Mouse (Mus musculus) adrenal gland, postnatal 14 days (tissue): ENCODE measurements around the gene Aup1. TPM values are rescaled to one million over a fixed set of nuclear protein-coding genes. Genes with fewer than 3 reads are reported as not detected.

Source experiments
- DNase-seq: peaks from one replicate; pipeline ENCODE4 v3.0.0; 2021; ENCODE audit warnings: mixed read lengths
- total RNA-seq: library from RNA; stranded (reverse); gene quantifications from 2 replicates; pipeline ENCODE4 v1.2.3, GENCODE M21; 2021

Aup1 gene
- total RNA-seq, 1 experiment from 2014 or later, result 190 TPM

DNA sequence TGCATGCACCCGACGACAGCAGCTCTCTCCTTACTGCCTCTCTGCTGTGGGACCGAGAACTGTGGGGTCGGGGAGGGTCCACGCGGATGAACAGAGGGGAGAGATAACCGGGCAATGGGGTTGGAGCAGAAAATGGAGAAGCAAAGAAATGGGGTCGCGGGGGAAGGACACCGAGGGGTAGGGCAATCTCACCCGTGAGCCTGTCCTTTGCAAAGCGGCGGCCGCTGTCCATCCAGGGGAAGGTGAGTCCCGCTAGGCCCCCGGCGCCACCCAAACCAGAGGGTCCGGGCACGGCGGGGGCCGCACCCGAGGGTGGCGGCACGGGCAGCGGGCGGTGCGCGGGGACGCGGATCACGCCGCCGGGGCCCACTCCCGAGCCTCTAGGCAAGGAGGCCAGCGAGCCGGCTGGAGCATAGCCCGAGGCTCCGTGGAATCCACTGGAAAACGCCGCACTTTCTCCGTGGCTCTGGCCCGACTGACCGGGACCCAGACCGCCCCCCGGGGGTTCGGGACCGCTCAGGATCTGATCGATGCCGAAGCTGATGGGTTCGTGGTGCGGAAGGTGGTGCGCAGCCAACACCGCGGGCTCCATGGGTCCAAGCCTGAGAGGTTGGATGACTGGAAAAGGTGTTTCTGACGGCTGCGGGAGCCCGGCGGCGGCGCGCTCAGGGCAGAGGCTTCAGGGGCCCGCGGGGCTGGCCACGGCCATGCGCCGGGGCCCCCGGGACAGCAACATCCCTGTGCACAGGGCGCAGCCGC, 15.3 kb downstream of the Aup1 start:
- DNase-seq, result no peak

- no peak for DNase-seq
These were observed 15.8 kb downstream of the Aup1 start, which contains the start of gene Tlx2 for GRCm38 (mm10) chr6:83070247-83070310. Gene Tlx2 (minus strand): TSS chr6:83070293.

- DNase-seq, result peak; percentile 56
These were observed 16.2 kb downstream of the Aup1 start for GRCm38 (mm10) chr6:83070311-83071219.

DNA sequence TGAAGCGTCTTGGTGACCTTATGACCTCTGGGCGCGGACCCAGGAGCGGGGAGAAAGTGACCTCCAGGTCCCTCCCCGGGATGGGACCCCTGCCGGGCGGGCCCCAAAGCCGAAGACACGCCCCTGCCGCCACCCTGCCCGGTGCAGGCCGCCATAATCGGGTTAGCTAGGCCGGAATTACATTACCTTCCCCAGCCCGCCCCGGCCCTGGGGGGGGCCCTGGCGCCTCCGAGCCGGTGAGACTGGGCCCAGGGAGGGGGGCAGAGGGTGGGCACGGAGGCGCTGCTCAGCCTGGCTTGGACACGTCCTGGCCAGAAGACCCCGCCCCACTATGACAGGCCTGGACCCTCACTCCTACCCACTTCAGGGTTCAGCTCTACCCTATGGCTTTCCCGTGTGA, 16.9 kb downstream of the Aup1 start:
- peak; percentile 58 for DNase-seq

DNA sequence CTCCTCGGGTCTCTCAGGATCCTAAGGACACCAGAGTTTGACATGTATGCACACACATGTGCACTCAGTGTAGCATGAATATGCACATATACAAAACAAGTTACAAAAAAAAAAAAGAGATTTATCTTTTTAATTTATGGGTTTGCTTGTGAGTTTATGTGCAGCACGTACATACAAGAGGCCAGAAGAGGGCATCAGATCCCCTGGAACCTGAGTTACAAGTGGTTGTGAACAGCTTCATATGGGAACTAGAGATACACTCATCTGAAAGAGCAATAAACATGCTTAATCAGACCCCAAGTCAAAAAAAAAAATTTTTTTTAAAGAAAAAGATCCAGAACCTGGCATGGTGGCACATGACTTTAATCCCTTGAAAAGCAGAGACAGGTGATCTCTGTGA, 20.7 kb downstream of the Aup1 start:
- DNase-seq, result no peak

DNA sequence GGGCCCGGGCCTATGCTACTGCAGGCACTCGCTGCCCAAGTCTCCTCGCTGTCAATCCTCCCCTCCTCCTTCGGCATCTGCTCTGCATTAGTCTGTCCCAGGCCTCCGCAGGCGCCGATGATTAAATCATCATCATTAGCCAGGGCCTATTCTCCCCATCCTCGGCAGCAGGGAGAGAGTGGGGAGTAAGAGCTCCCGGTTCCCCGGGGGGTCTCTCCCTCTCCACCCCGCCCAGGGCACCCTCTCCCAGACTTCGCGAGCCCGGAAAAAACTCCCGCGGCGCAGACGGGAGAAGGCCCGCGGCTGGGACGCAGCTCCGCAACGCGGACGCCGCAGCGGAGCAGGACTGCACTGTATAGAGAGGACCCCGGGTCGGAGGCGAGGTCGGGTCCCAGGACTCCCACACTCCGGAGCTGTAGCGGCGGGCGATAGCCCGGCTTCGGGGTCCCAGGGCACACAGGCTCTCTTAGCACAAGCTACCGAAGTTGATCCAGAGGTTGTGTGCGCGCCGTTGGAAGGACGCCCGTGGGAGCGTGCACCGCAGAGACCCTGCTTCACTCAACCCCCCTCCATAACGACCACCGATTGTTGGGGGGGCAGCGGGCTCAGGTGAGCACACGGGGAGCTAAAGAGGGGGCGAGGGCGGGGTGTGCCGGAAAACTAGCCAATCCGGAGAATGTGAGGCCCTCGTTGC, 23.5 kb downstream of the Aup1 start, which contains the start of gene Pcgf1:
Gene Pcgf1, plus strand, starts transcription at position 240 of the 694 bp plus-strand sequence.
- peak; percentile 74 for DNase-seq

DNA sequence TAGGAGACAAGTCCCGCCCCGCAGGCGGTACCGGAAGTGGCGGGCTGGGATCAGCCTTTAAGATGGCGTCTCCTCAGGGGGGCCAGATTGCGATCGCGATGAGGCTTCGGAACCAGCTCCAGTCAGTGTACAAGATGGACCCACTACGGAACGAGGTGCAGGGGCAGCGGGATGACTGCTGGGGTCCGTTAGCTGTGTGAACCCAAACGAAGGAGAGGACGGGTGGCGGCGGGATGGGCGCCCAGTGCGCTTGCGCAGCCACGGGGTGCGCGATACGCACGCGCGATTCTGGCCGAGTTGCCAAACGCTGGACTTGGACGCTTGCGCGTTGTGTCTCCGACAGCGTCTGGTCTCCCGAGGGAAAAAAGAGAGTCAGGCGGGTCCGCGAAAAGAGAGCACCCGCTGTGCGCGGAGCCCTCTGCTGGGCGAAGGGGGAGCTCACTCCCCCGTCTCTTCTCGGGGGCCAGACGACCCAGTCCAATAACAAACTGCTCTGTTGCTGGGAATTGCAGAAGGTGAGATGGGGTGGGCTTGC, 24.1 kb downstream of the Aup1 start:
- peak; percentile 99 for DNase-seq

GRCm38 (mm10) chr6:83080210-83080609, 25.9 kb downstream of the Aup1 start:
- DNase-seq, result no peak

DNA sequence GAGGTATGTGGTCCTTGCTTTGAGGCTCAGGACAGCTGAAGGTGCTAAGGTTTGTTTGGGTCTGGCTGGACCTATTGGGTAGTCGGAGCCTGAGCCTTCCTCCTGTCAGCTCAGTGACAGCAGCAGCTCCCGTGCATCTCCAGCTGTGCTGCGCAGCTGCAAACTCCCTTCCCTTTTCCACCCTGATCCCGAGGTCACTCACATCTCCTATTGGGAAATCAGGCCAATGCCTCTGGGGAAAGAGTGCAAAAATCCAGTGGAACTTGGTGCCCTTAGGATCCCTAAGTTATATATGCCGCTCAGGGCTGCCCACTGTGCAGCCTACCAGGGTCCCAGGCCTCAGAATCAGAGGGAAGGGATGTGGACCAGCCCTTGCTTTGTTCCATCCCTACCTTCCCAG, 29.2 kb downstream of the Aup1 start:
- peak; percentile 56 for DNase-seq

DNA sequence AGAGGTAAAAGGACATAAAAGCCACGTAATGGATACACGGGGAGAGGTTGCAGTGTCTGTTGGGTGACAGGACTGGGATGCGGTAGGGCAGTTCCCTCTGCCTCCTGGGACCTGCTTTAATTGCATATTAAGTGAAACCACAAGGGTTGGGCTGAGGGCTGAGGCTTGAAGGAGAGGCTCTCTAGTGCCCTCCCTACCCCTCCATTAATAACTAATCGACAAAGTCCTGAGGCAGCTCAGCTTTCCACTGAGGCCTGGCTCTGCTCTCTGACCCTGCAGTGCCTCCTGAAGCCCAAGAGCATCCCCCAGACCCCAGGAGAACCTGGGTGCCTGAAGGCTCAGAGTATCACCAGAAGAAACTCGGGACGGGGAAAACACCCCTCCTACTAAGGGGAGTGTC, 30.2 kb downstream of the Aup1 start:
- DNase-seq, result no peak

DNA sequence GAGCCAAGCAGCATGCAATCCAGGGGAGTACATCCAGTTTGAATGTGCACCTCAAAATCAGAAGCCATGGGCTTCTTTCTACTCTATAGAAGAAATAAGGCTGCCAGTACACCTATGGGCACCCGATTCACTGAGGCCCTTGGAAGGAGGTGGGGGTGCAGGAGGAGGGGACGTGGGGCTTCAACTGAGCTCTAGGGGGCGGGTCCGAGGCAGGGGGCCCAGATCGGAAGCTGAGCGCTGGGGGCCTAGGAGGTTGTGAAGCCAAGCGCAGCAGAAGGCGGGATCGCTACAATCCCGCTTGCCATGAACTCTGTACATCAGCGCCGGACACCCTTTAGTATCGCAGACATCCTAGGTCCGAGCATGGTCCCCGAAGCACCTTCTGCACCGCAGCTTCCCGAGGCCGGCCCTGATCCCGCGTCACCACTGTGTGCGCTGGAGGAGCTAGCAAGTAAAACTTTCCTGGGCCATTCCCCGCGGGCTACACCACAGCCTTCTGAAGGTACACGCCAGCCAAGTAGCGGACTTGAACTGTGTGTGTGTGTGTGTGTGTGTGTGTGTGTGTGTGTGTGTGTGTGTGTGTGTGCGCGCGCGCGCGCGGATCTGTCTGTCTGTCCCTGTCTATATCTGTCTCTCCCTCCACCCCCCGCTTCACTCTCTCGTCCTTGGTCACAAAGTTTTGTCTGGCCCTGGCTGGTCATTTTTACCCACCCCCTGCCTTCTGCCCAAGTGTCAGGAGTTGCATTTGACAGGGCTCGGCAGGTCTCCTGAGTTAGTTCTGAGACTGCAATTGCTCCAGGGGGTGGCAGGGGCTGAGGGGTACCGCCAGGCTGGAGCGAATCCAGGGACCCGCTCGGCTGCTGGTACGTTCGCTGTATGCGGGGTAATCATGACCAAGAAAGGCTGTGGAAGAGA, 32.1 kb downstream of the Aup1 start, which contains the start of gene Lbx2:
Gene Lbx2, plus strand, starts transcription at position 247 of the 915 bp plus-strand sequence.
- peak; percentile 75 for DNase-seq

- peak; percentile 76 for DNase-seq
These were observed 33.0 kb downstream of the Aup1 start for GRCm38 (mm10) chr6:83087205-83087925.

GRCm38 (mm10) chr6:83087926-83088260, 33.6 kb downstream of the Aup1 start:
- no peak for DNase-seq

DNA sequence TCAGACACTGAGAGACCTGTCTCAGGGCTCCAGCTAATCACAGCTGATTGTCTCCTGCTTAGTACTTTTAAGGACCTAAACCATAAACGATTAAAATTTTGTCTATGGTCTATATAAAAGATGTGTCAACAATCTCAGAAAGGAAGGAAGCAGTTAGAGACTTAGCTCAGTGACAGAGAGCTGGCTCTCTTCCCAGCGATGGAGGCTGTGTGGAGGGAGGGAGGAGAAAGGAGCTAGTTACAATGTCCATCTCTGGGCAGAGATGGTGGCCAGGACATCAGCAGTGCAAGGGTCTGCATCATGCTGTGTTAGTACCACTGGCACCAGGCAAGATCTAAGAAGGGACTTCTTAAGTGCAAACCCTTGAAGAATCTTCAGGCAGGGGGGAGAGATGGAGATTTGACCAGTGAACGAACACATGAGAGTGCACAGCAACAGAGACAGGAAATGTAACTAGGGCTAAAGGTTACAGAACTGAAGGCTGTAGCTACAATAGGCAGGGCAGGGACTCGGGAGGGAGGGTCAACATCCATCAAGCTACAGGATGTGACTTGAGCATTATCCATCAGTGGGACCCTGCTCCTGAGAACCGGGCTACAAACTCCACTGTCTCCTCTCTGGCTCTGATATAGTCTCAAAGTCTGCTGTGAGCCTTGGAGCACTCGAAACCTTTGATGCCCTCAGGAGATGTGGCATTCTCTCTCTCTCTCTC, 38.3 kb downstream of the Aup1 start:
- peak; percentile 67 for DNase-seq

- DNase-seq, result peak; percentile 46
These were observed 41.6 kb downstream of the Aup1 start for GRCm38 (mm10) chr6:83095968-83096367.

DNA sequence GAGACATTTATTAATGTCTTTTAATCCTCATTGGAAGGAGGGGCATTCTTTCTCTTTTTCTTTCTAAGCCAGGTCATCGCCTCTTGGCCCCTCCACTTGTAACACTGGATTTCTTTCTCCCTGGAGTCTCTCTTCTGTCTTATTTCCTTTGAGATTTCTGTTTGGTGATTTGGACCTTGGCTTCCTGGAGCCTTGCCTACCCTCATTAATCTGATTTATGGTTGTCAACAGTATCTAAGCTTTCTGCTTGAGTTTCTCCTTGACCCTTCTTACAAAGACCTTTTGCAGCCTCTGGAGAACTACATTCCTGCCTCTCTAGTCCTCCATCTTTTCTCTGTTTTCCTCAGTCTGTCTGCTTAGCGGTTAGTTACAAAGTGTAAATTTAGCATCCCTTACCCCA, 44.1 kb downstream of the Aup1 start:
- peak; percentile 69 for DNase-seq

DNA sequence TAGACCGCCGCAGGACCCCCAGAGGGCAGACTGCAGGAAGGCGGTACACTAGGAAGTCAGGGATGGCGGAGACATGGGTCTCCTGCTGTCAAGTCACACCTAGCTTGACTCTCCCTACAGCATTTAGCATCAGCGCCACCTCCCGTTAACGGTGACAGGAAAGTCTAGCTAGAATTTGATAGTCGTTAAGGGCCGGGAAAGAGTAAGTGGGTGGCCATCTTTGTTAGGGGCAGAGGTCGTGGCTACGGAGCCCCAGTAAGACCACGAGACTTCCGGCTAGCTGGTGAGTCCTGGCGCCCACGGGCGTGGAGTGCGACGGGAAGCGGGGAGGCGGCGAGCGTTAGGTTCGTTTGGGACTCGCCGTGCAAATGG, 47.0 kb downstream of the Aup1 start, which contains the start of the genes Ccdc142 and Gm42688:
Gene Ccdc142, plus strand, starts transcription at position 286 of the 372 bp plus-strand sequence.
Gene Gm42688, plus strand, starts transcription at position 302 of the 372 bp plus-strand sequence.
- peak; percentile 94 for DNase-seq

- DNase-seq, result peak; percentile 81
These were observed 47.6 kb downstream of the Aup1 start for GRCm38 (mm10) chr6:83101688-83102556.

GRCm38 (mm10) chr6:83103130-83103650, 48.9 kb downstream of the Aup1 start:
- DNase-seq, result no peak
